Mouse (Mus musculus): ENCODE data around the gene Gipc2. TPM values are rescaled to one million over a fixed set of nuclear protein-coding genes. Genes with fewer than 3 reads are reported as not detected.

The Gipc2 gene
- polyA plus RNA-seq (2014; fragmentation: Nextera tagmentation; extraction: Ambion mirVana) = 7.7 and 15.2 TPM in 2 replicates

GRCm38 (mm10) chr3:152166099-152166423 is at the start of gene Gipc2:
Gene Gipc2, minus strand, starts transcription at chr3:152166230.
- Histone ChIP-seq H3K9me3 (ENCODE audit: control insufficient read depth, low read length) (no peaks in the 10 kb centered on the region), H3K9ac (replicated peaks; ENCODE audit: low read depth, low read length) (peak within 1 kb of the TSS; percentile 83), H3K27me3 (ENCODE audit: control insufficient read depth, insufficient read depth, low read length) (no peaks in the 10 kb centered on the region), H3K4me1 (ENCODE audit: control insufficient read depth, insufficient read depth, low read length) (peaks cover 7% of the 10 kb centered on the region; the same call in 1 of the 2 replicates), H3K27ac (ENCODE audit: low read depth, low read length) (peak within 1 kb of the TSS; percentile 34), H3K4me3 (ENCODE audit: low read depth, low read length) (peak within 1 kb of the TSS; percentile 64), H3K4me2 (ENCODE audit: low read depth, low read length) (peak within 1 kb of the TSS; percentile 80), H3K36me3 (ENCODE audit: control insufficient read depth, insufficient read depth, low read length) (no peaks in the 10 kb centered on the region)
- WGBS = 4% methylated on average over 10 of the region's 10 CpGs
- ATAC-seq (ENCODE audit: low read depth) = no peak

GRCm38 (mm10) chr3:152213416-152213815 is 47.4 kb upstream of the Gipc2 start:
- 55% methylated on average over 3 of the region's 3 CpGs for WGBS
- peaks cover 30% of the 10 kb centered on the region for H3K4me1 ChIP-seq (ENCODE audit: control insufficient read depth, insufficient read depth, low read length)
- H3K27me3 ChIP-seq (ENCODE audit: control insufficient read depth, insufficient read depth, low read length) = no peaks in the 10 kb centered on the region
- no peak overlapping the region for H3K4me3 ChIP-seq (ENCODE audit: low read depth, low read length)
- no peak for ATAC-seq (ENCODE audit: low read depth)
- no peak overlapping the region for H3K9ac ChIP-seq (replicated peaks; ENCODE audit: low read depth, low read length)
- H3K27ac ChIP-seq (ENCODE audit: low read depth, low read length) = no peak overlapping the region
- H3K36me3 ChIP-seq (ENCODE audit: control insufficient read depth, insufficient read depth, low read length) = peaks cover 11% of the 10 kb centered on the region
- no peaks in the 10 kb centered on the region for H3K9me3 ChIP-seq (ENCODE audit: control insufficient read depth, low read length)
- H3K4me2 ChIP-seq (ENCODE audit: low read depth, low read length) = peak overlapping the region; percentile 70

GRCm38 (mm10) chr3:152211731-152212279 is 45.8 kb upstream of the Gipc2 start:
- ATAC-seq (ENCODE audit: low read depth) = no peak
- 34% methylated on average over 7 of the region's 7 CpGs for WGBS
- peaks cover 30% of the 10 kb centered on the region for H3K4me1 ChIP-seq (ENCODE audit: control insufficient read depth, insufficient read depth, low read length)

GRCm38 (mm10) chr3:152210728-152211391 is 44.8 kb upstream of the Gipc2 start:
- peak; percentile 69 for ATAC-seq (ENCODE audit: low read depth)
- under 1% methylated on average over 63 of the region's 68 CpGs for WGBS

More at GRCm38 (mm10) chr3:152211731-152212279, 45.8 kb upstream of the Gipc2 start:
- Histone ChIP-seq H3K27ac (ENCODE audit: low read depth, low read length) (no peak overlapping the region), H3K9ac (replicated peaks; ENCODE audit: low read depth, low read length) (peak overlapping the region; percentile 100), H3K27me3 (ENCODE audit: control insufficient read depth, insufficient read depth, low read length) (no peaks in the 10 kb centered on the region), H3K36me3 (ENCODE audit: control insufficient read depth, insufficient read depth, low read length) (no peaks in the 10 kb centered on the region; the same call in 1 of the 2 replicates), H3K4me3 (ENCODE audit: low read depth, low read length) (peak overlapping the region; percentile 98), H3K4me2 (ENCODE audit: low read depth, low read length) (peak overlapping the region; percentile 70), H3K9me3 (ENCODE audit: control insufficient read depth, low read length) (no peaks in the 10 kb centered on the region)

GRCm38 (mm10) chr3:152209967-152210634 is 44.1 kb upstream of the Gipc2 start, which contains the start of the genes Dnajb4 and Fubp1:
Gene Dnajb4, minus strand, starts transcription at chr3:152210302.
Gene Fubp1, plus strand, starts transcription at chr3:152210422.
- H3K9me3 ChIP-seq (ENCODE audit: control insufficient read depth, low read length) = no peaks in the 10 kb centered on the region
- peak; percentile 97 for ATAC-seq (ENCODE audit: low read depth)
- H3K9ac ChIP-seq (replicated peaks; ENCODE audit: low read depth, low read length) = peak within 1 kb of the TSS; percentile 100
- peak within 1 kb of the TSS; percentile 98 for H3K4me3 ChIP-seq (ENCODE audit: low read depth, low read length)
- peak within 1 kb of the TSS; percentile 100 for H3K27ac ChIP-seq (ENCODE audit: low read depth, low read length)
- no peaks in the 10 kb centered on the region for H3K36me3 ChIP-seq (ENCODE audit: control insufficient read depth, insufficient read depth, low read length)
- H3K27me3 ChIP-seq (ENCODE audit: control insufficient read depth, insufficient read depth, low read length) = no peaks in the 10 kb centered on the region
- H3K4me2 ChIP-seq (ENCODE audit: low read depth, low read length) = peak within 1 kb of the TSS; percentile 91
- WGBS = under 1% methylated on average over 82 of the region's 85 CpGs
- H3K4me1 ChIP-seq (ENCODE audit: control insufficient read depth, insufficient read depth, low read length) = peaks cover 29% of the 10 kb centered on the region

More at GRCm38 (mm10) chr3:152210728-152211391, 44.8 kb upstream of the Gipc2 start:
- Histone ChIP-seq H3K4me3 (ENCODE audit: low read depth, low read length) (peak overlapping the region; percentile 98), H3K9ac (replicated peaks; ENCODE audit: low read depth, low read length) (peak overlapping the region; percentile 100), H3K36me3 (ENCODE audit: control insufficient read depth, insufficient read depth, low read length) (no peaks in the 10 kb centered on the region), H3K27me3 (ENCODE audit: control insufficient read depth, insufficient read depth, low read length) (no peaks in the 10 kb centered on the region), H3K27ac (ENCODE audit: low read depth, low read length) (peak overlapping the region; percentile 100), H3K4me2 (ENCODE audit: low read depth, low read length) (peak overlapping the region; percentile 70), H3K9me3 (ENCODE audit: control insufficient read depth, low read length) (no peaks in the 10 kb centered on the region), H3K4me1 (ENCODE audit: control insufficient read depth, insufficient read depth, low read length) (peaks cover 30% of the 10 kb centered on the region)

- Histone ChIP-seq H3K27me3 (ENCODE audit: control insufficient read depth, insufficient read depth, low read length) (no peaks in the 10 kb centered on the region), H3K4me1 (ENCODE audit: control insufficient read depth, insufficient read depth, low read length) (peaks cover 23% of the 10 kb centered on the region), H3K9me3 (ENCODE audit: control insufficient read depth, low read length) (no peaks in the 10 kb centered on the region), H3K4me2 (ENCODE audit: low read depth, low read length) (peak overlapping the region; percentile 91), H3K27ac (ENCODE audit: low read depth, low read length) (peak overlapping the region; percentile 100), H3K4me3 (ENCODE audit: low read depth, low read length) (peak overlapping the region; percentile 98), H3K9ac (replicated peaks; ENCODE audit: low read depth, low read length) (peak overlapping the region; percentile 100), H3K36me3 (ENCODE audit: control insufficient read depth, insufficient read depth, low read length) (no peaks in the 10 kb centered on the region)
- ATAC-seq (ENCODE audit: low read depth) = peak; percentile 42
- WGBS = 5% methylated on average over 25 of the region's 25 CpGs
Observed at GRCm38 (mm10) chr3:152209177-152209966, 43.3 kb upstream of the Gipc2 start.

GRCm38 (mm10) chr3:152208096-152208885 is 42.3 kb upstream of the Gipc2 start:
- Histone ChIP-seq H3K36me3 (ENCODE audit: control insufficient read depth, insufficient read depth, low read length) (no peaks in the 10 kb centered on the region), H3K9ac (replicated peaks; ENCODE audit: low read depth, low read length) (no peak overlapping the region), H3K4me1 (ENCODE audit: control insufficient read depth, insufficient read depth, low read length) (peaks cover 21% of the 10 kb centered on the region), H3K27me3 (ENCODE audit: control insufficient read depth, insufficient read depth, low read length) (no peaks in the 10 kb centered on the region), H3K27ac (ENCODE audit: low read depth, low read length) (no peak overlapping the region), H3K4me2 (ENCODE audit: low read depth, low read length) (peak overlapping the region; percentile 91; the same call in 1 of the 2 replicates), H3K4me3 (ENCODE audit: low read depth, low read length) (no peak overlapping the region), H3K9me3 (ENCODE audit: control insufficient read depth, low read length) (no peaks in the 10 kb centered on the region)
- ATAC-seq (ENCODE audit: low read depth) = no peak
- 94% methylated on average over 7 of the region's 7 CpGs for whole genome bisulfite sequencing

GRCm38 (mm10) chr3:152207156-152207555 is 41.1 kb upstream of the Gipc2 start:
- H3K4me3 ChIP-seq (ENCODE audit: low read depth, low read length) = no peak overlapping the region
- no peaks in the 10 kb centered on the region for H3K27me3 ChIP-seq (ENCODE audit: control insufficient read depth, insufficient read depth, low read length)
- H3K4me1 ChIP-seq (ENCODE audit: control insufficient read depth, insufficient read depth, low read length) = peaks cover 10% of the 10 kb centered on the region
- no peak overlapping the region for H3K9ac ChIP-seq (replicated peaks; ENCODE audit: low read depth, low read length)
- 99% methylated on average over 4 of the region's 4 CpGs for WGBS
- no peak overlapping the region for H3K4me2 ChIP-seq (ENCODE audit: low read depth, low read length)
- no peak for ATAC-seq (ENCODE audit: low read depth)
- H3K27ac ChIP-seq (ENCODE audit: low read depth, low read length) = no peak overlapping the region
- no peaks in the 10 kb centered on the region for H3K9me3 ChIP-seq (ENCODE audit: control insufficient read depth, low read length)
- no peaks in the 10 kb centered on the region for H3K36me3 ChIP-seq (ENCODE audit: control insufficient read depth, insufficient read depth, low read length)

All from neural tube, embryonic 14.5 days (tissue).